12 mouse cellular contexts compared by ENCODE assay signal in genomic region chr12:28697821-28698595, GRCm38 (mm10). TPM values are rescaled to one million over a fixed set of nuclear protein-coding genes. Genes with fewer than 3 reads are reported as not detected.
A peak's percentile ranks its signal among the peaks of the same experiment; 100 is the strongest.
DNase-seq lines count a peak whose midpoint lies in the region; ATAC-seq and TF ChIP-seq lines count a peak whose summit lies in the region.
"Had no signal": no experiment of that assay in that cellular context is flagged by ENCODE, and none has a peak within 500 bp of the region (broad histone marks: within the 10 kb centered on the region; RNA-seq: fewer than 3 reads in every experiment).

No protein-coding gene starts in this region.

- no peak for TF ChIP-seq CTCF in midbrain, postnatal 0 days (IDR thresholded peaks at IDR 0.05)

- H3K27ac ChIP-seq in midbrain, embryonic 14.5 days (replicated peaks; ENCODE audit: low read depth, low read length), result 0 out of 2 replicates have a peak overlapping the region, but pooled peaks have one; percentile 20
- no peak overlapping the region for H3K27ac ChIP-seq in midbrain, postnatal 0 days (ENCODE audit: low read depth, low read length)
- H3K27ac ChIP-seq in intestine, embryonic 15.5 days, result no peak overlapping the region
- H3K27ac ChIP-seq in liver, embryonic 12.5 days, result no peak overlapping the region
- no peak overlapping the region for H3K27ac ChIP-seq in stomach, embryonic 15.5 days

- no peaks in the 10 kb centered on the region for H3K9me3 ChIP-seq in midbrain, embryonic 14.5 days (ENCODE audit: control insufficient read depth, low read length)
- no peaks in the 10 kb centered on the region for H3K9me3 ChIP-seq in midbrain, postnatal 0 days (ENCODE audit: low read length)
- H3K9me3 ChIP-seq in intestine, embryonic 15.5 days, result no peaks in the 10 kb centered on the region
- no peaks in the 10 kb centered on the region for H3K9me3 ChIP-seq in liver, embryonic 12.5 days (replicated peaks)
- no peaks in the 10 kb centered on the region for H3K9me3 ChIP-seq in stomach, embryonic 15.5 days

- H3K9ac ChIP-seq in midbrain, embryonic 14.5 days (replicated peaks; ENCODE audit: low read length), result no peak overlapping the region
- H3K9ac ChIP-seq in midbrain, postnatal 0 days (replicated peaks; ENCODE audit: low read length, poor library complexity, severe bottlenecking), result no peak overlapping the region
- no peak overlapping the region for H3K9ac ChIP-seq in intestine, embryonic 15.5 days
- no peak overlapping the region for H3K9ac ChIP-seq in liver, embryonic 12.5 days
- H3K9ac ChIP-seq in stomach, embryonic 15.5 days, result no peak overlapping the region

- no peak overlapping the region for H3K4me3 ChIP-seq in midbrain, embryonic 14.5 days (replicated peaks; ENCODE audit: low read depth, low read length)
- H3K4me3 ChIP-seq in midbrain, postnatal 0 days (ENCODE audit: low read depth, low read length), result no peak overlapping the region
- H3K4me3 ChIP-seq in intestine, embryonic 15.5 days (replicated peaks), result no peak overlapping the region
- H3K4me3 ChIP-seq in liver, embryonic 12.5 days, result no peak overlapping the region
- H3K4me3 ChIP-seq in stomach, embryonic 15.5 days (replicated peaks), result no peak overlapping the region

- WGBS in midbrain, embryonic 14.5 days, result 62% methylated on average over 14 of the region's 14 CpGs
- 69% methylated on average over 14 of the region's 14 CpGs for WGBS in midbrain, postnatal 0 days
- 68% methylated on average over 14 of the region's 14 CpGs for WGBS in intestine, embryonic 15.5 days
- WGBS in liver, embryonic 12.5 days (ENCODE audit: insufficient replicate concordance), result 73% methylated on average over 14 of the region's 14 CpGs
- 65% methylated on average over 14 of the region's 14 CpGs for WGBS in stomach, embryonic 15.5 days

- no peak for ATAC-seq in midbrain, embryonic 14.5 days (ENCODE audit: low FRiP score, low TSS enrichment)
- no peak for ATAC-seq in midbrain, postnatal 0 days (ENCODE audit: low FRiP score)
- peak; percentile 39 for ATAC-seq in intestine, embryonic 15.5 days
- ATAC-seq in liver, embryonic 12.5 days, result peak; percentile 11
- ATAC-seq in stomach, embryonic 15.5 days (ENCODE audit: insufficient read depth, low FRiP score, low read depth), result peak; percentile 37; the same call in 1 of the 2 replicates
- no peak for ATAC-seq in inflammation-experienced regulatory T-cells, adult 6 months

- H3K4me2 ChIP-seq in midbrain, embryonic 14.5 days (ENCODE audit: low read length), result no peak overlapping the region
- H3K4me2 ChIP-seq in midbrain, postnatal 0 days (ENCODE audit: low read depth, low read length, poor library complexity, severe bottlenecking), result no peak overlapping the region
- no peak overlapping the region for H3K4me2 ChIP-seq in intestine, embryonic 15.5 days (replicated peaks)
- H3K4me2 ChIP-seq in liver, embryonic 12.5 days, result no peak overlapping the region
- no peak overlapping the region for H3K4me2 ChIP-seq in stomach, embryonic 15.5 days

- peaks cover 15% of the 10 kb centered on the region for H3K36me3 ChIP-seq in midbrain, embryonic 14.5 days (ENCODE audit: control insufficient read depth, insufficient read depth, low read length)
- H3K36me3 ChIP-seq in midbrain, postnatal 0 days (ENCODE audit: insufficient read depth, low read length), result peaks cover 16% of the 10 kb centered on the region; the same call in 1 of the 2 replicates
- H3K36me3 ChIP-seq in intestine, embryonic 15.5 days, result no peaks in the 10 kb centered on the region; the same call in none of the 2 replicates
- H3K36me3 ChIP-seq in liver, embryonic 12.5 days, result peaks cover 54% of the 10 kb centered on the region
- peaks cover 27% of the 10 kb centered on the region for H3K36me3 ChIP-seq in stomach, embryonic 15.5 days

- peaks cover 15% of the 10 kb centered on the region; the same call in 1 of the 2 replicates for H3K4me1 ChIP-seq in midbrain, embryonic 14.5 days (ENCODE audit: control insufficient read depth, insufficient read depth, low read length)
- H3K4me1 ChIP-seq in midbrain, postnatal 0 days (ENCODE audit: insufficient read depth, low read length), result peaks cover 7% of the 10 kb centered on the region; the same call in 1 of the 2 replicates
- H3K4me1 ChIP-seq in intestine, embryonic 15.5 days (replicated peaks), result peaks cover 9% of the 10 kb centered on the region; the same call in 1 of the 2 replicates
- peaks cover 12% of the 10 kb centered on the region for H3K4me1 ChIP-seq in liver, embryonic 12.5 days
- H3K4me1 ChIP-seq in stomach, embryonic 15.5 days, result no peaks in the 10 kb centered on the region

- no peaks in the 10 kb centered on the region for H3K27me3 ChIP-seq in midbrain, embryonic 14.5 days (ENCODE audit: control insufficient read depth, insufficient read depth, low read length)
- no peaks in the 10 kb centered on the region for H3K27me3 ChIP-seq in midbrain, postnatal 0 days (ENCODE audit: insufficient read depth, low read length)
- no peaks in the 10 kb centered on the region for H3K27me3 ChIP-seq in intestine, embryonic 15.5 days (replicated peaks)
- no peaks in the 10 kb centered on the region for H3K27me3 ChIP-seq in liver, embryonic 12.5 days (replicated peaks)
- no peaks in the 10 kb centered on the region for H3K27me3 ChIP-seq in stomach, embryonic 15.5 days (replicated peaks)

- no peak for DNase-seq in midbrain, embryonic 14.5 days
- no peak for DNase-seq in midbrain, postnatal 0 days (ENCODE audit: low spot score)
- no peak for DNase-seq in adrenal gland, postnatal 10 days
- DNase-seq: adrenal gland, postnatal 14 days; cerebellum, postnatal 10 days; gastrocnemius, postnatal 36 days; heart, postnatal 36 days; thymus, postnatal 14 days had no signal

RNA-seq across cellular contexts. Expression of gene Adi1, which starts 23.0 kb away (rescaled TPM):
- polyA plus RNA-seq in midbrain, embryonic 14.5 days (2014; fragmentation: Nextera tagmentation; extraction: Ambion mirVana), result 21.0 and 28.4 TPM in 2 replicates
- total RNA-seq in midbrain, postnatal 0 days (2014; rRNA removed), result 6.4 and 8.8 TPM in 2 replicates
- polyA plus RNA-seq in midbrain, postnatal 0 days (2015; fragmentation: Nextera tagmentation; extraction: Ambion mirVana), result 23.4 and 23.6 TPM in 2 replicates
- polyA plus RNA-seq in intestine, embryonic 15.5 days (2015; fragmentation: Nextera tagmentation; extraction: Ambion mirVana), result 89.4 and 92.1 TPM in 2 replicates
- 53.8 and 55.4 TPM in 2 replicates for polyA plus RNA-seq in liver, embryonic 12.5 days (2016; fragmentation: Nextera tagmentation; extraction: Ambion mirVana)
- polyA plus RNA-seq in stomach, embryonic 15.5 days (2015; fragmentation: Nextera tagmentation; extraction: Ambion mirVana), result 76.7 and 79.8 TPM in 2 replicates
- 10 to 100 TPM; 25.7 to 49.9 (median 41.5) TPM for polyA plus RNA-seq in inflammation-experienced regulatory T-cells, adult 6 months (2017; shearing (Covaris generic))
- total RNA-seq in adrenal gland, postnatal 10 days (2021), result 10 to 100 TPM; 55.4 to 62.9 TPM

RNA-seq across cellular contexts. Expression of gene Rnaseh1, which starts 48.6 kb away (rescaled TPM):
- polyA plus RNA-seq in midbrain, embryonic 14.5 days (2014; fragmentation: Nextera tagmentation; extraction: Ambion mirVana), result 18.3 and 18.6 TPM in 2 replicates
- 7.7 and 9.8 TPM in 2 replicates for total RNA-seq in midbrain, postnatal 0 days (2014; rRNA removed)
- 12.6 and 14.5 TPM in 2 replicates for polyA plus RNA-seq in midbrain, postnatal 0 days (2015; fragmentation: Nextera tagmentation; extraction: Ambion mirVana)
- 26.1 and 27.9 TPM in 2 replicates for polyA plus RNA-seq in intestine, embryonic 15.5 days (2015; fragmentation: Nextera tagmentation; extraction: Ambion mirVana)
- 17.9 and 19.2 TPM in 2 replicates for polyA plus RNA-seq in liver, embryonic 12.5 days (2016; fragmentation: Nextera tagmentation; extraction: Ambion mirVana)
- 26.5 and 30.6 TPM in 2 replicates for polyA plus RNA-seq in stomach, embryonic 15.5 days (2015; fragmentation: Nextera tagmentation; extraction: Ambion mirVana)
- 10 to 100 TPM; 21.7 to 32.7 (median 28.9) TPM for polyA plus RNA-seq in inflammation-experienced regulatory T-cells, adult 6 months (2017; shearing (Covaris generic))
- total RNA-seq in adrenal gland, postnatal 10 days (2021), result 10 to 100 TPM; 12.4 to 12.7 TPM

RNA-seq across cellular contexts. Expression of gene Trappc12, which starts 52.3 kb away (rescaled TPM):
- polyA plus RNA-seq in midbrain, embryonic 14.5 days (2014; fragmentation: Nextera tagmentation; extraction: Ambion mirVana), result 43.3 and 49.8 TPM in 2 replicates
- total RNA-seq in midbrain, postnatal 0 days (2014; rRNA removed), result 53.2 and 54.4 TPM in 2 replicates
- 37.9 and 38.8 TPM in 2 replicates for polyA plus RNA-seq in midbrain, postnatal 0 days (2015; fragmentation: Nextera tagmentation; extraction: Ambion mirVana)
- 34.6 and 34.9 TPM in 2 replicates for polyA plus RNA-seq in intestine, embryonic 15.5 days (2015; fragmentation: Nextera tagmentation; extraction: Ambion mirVana)
- 28.5 and 30.5 TPM in 2 replicates for polyA plus RNA-seq in liver, embryonic 12.5 days (2016; fragmentation: Nextera tagmentation; extraction: Ambion mirVana)
- polyA plus RNA-seq in stomach, embryonic 15.5 days (2015; fragmentation: Nextera tagmentation; extraction: Ambion mirVana), result 32.5 and 35.5 TPM in 2 replicates
- 10 to 100 TPM; 31.7 to 58.8 (median 40.1) TPM for polyA plus RNA-seq in inflammation-experienced regulatory T-cells, adult 6 months (2017; shearing (Covaris generic))
- total RNA-seq in adrenal gland, postnatal 10 days (2021), result 10 to 100 TPM; 29.0 to 37.3 TPM

RNA-seq across cellular contexts. Expression of gene Eipr1, which starts 53.6 kb away (rescaled TPM):
- polyA plus RNA-seq in midbrain, embryonic 14.5 days (2014; fragmentation: Nextera tagmentation; extraction: Ambion mirVana), result 77.0 and 80.4 TPM in 2 replicates
- total RNA-seq in midbrain, postnatal 0 days (2014; rRNA removed), result 57.4 and 62.2 TPM in 2 replicates
- polyA plus RNA-seq in midbrain, postnatal 0 days (2015; fragmentation: Nextera tagmentation; extraction: Ambion mirVana), result 59.6 and 66.4 TPM in 2 replicates
- polyA plus RNA-seq in intestine, embryonic 15.5 days (2015; fragmentation: Nextera tagmentation; extraction: Ambion mirVana), result 27.3 and 28.6 TPM in 2 replicates
- 34.7 and 36.0 TPM in 2 replicates for polyA plus RNA-seq in liver, embryonic 12.5 days (2016; fragmentation: Nextera tagmentation; extraction: Ambion mirVana)
- polyA plus RNA-seq in stomach, embryonic 15.5 days (2015; fragmentation: Nextera tagmentation; extraction: Ambion mirVana), result 28.0 and 29.7 TPM in 2 replicates
- polyA plus RNA-seq in inflammation-experienced regulatory T-cells, adult 6 months (2017; shearing (Covaris generic)), result 10 to 100 TPM; 27.4 to 36.6 (median 33.7) TPM
- 10 to 100 TPM; 14.8 to 15.5 TPM for total RNA-seq in adrenal gland, postnatal 10 days (2021)

Comparison
In these comparisons a context has a peak if more than half of its experiments do, and no peak if none do; other contexts are left out.
1. ATAC-seq: peak in intestine, embryonic 15.5 days (single experiment), liver, embryonic 12.5 days (single experiment) and stomach, embryonic 15.5 days (single experiment); none in midbrain, embryonic 14.5 days (single experiment), midbrain, postnatal 0 days (single experiment) and inflammation-experienced regulatory T-cells, adult 6 months (single experiment).